Mouse (Mus musculus): ENCODE measurements around the gene Grip1.

- no peak for TF ChIP-seq EP300 (optimal IDR thresholded peaks at IDR 0.05)
- no peak for TF ChIP-seq CTCF (IDR thresholded peaks at IDR 0.05; ENCODE audit: low read depth)
These were observed 48.5 kb upstream of the Grip1 start for GRCm38 (mm10) chr10:119405103-119405502.

All from stomach, postnatal 0 days (tissue).